Mouse (Mus musculus) myocyte (in vitro differentiated cells): ENCODE results near the gene Focad.

Experiments
- CEBPB ChIP-seq: IDR thresholded peaks from 2 replicates; pipeline ENCODE4 v1.6.1; 2011; ENCODE audit warnings: mild to moderate bottlenecking, moderate library complexity; ENCODE audit not compliant: poor library complexity, insufficient read depth, severe bottlenecking
- E2F4 ChIP-seq: IDR thresholded peaks from one replicate; pipeline ENCODE4 v1.6.1; 2011; ENCODE audit warnings: mild to moderate bottlenecking, control low read depth, moderate library complexity; ENCODE audit not compliant: insufficient read depth
- MAX ChIP-seq: IDR thresholded peaks from one replicate; pipeline ENCODE4 v1.6.1; 2011; ENCODE audit warnings: low read depth, mild to moderate bottlenecking, control low read depth
- MYOD1 ChIP-seq, 3 experiments: IDR thresholded peaks; one replicate each; pipeline ENCODE4 v1.6.1; 2011; ENCODE audit warnings: control low read depth in 2 of 3, low read depth in 2 of 3, mild to moderate bottlenecking in 2 of 3, moderate library complexity in 1 of 3; ENCODE audit not compliant: insufficient read length in 2 of 3, control insufficient read depth in 1 of 3
- MYOG ChIP-seq, 3 experiments: IDR thresholded peaks; one replicate each; pipeline ENCODE4 v1.6.1; 2011; ENCODE audit warnings: control low read depth in 2 of 3, low read depth in 2 of 3, mild to moderate bottlenecking in 2 of 3; ENCODE audit not compliant: insufficient read length in 2 of 3, control insufficient read depth in 1 of 3, insufficient read depth in 1 of 3
- POLR2A ChIP-seq: IDR thresholded peaks from one replicate; pipeline ENCODE4 v1.6.1; 2011; ENCODE audit warnings: low read depth, mild to moderate bottlenecking, control low read depth, moderate library complexity; ENCODE audit not compliant: insufficient read length
- POLR2AphosphoS2 ChIP-seq: IDR thresholded peaks from one replicate; pipeline ENCODE4 v1.6.1; 2011; ENCODE audit warnings: low read depth, control low read depth; ENCODE audit not compliant: insufficient read length
- REST ChIP-seq: IDR thresholded peaks from one replicate; pipeline ENCODE4 v1.6.1; 2011; ENCODE audit warnings: mild to moderate bottlenecking, control low read depth, moderate library complexity; ENCODE audit not compliant: insufficient read depth, insufficient read length
- SRF ChIP-seq: IDR thresholded peaks from one replicate; pipeline ENCODE4 v1.6.1; 2011; ENCODE audit warnings: low read depth; ENCODE audit not compliant: control insufficient read depth, insufficient read length
- TCF12 ChIP-seq: IDR thresholded peaks from one replicate; pipeline ENCODE4 v1.6.1; 2011; ENCODE audit warnings: mild to moderate bottlenecking, control low read depth; ENCODE audit not compliant: poor library complexity, insufficient read depth, severe bottlenecking
- USF1 ChIP-seq: IDR thresholded peaks from one replicate; pipeline ENCODE4 v1.6.1; 2011; ENCODE audit warnings: low read depth, mild to moderate bottlenecking, control low read depth, moderate library complexity

GRCm38 (mm10) chr4:88199186-88199585, 104.8 kb downstream of the Focad start:
- TF ChIP-seq POLR2AphosphoS2 = no peak
- TF ChIP-seq TCF12 = no peak
- no peak for TF ChIP-seq USF1
- no peak for TF ChIP-seq POLR2A
- no peak for TF ChIP-seq E2F4
- TF ChIP-seq CEBPB = no peak
- no peak for TF ChIP-seq MAX
- TF ChIP-seq SRF = no peak
- TF ChIP-seq MYOD1 (IDR thresholded peaks at IDR 0.05; ENCODE audit: control insufficient read depth in 1 of 3, insufficient read length in 2 of 3, low read depth in 2 of 3) = no peak
- no peak for TF ChIP-seq MYOG (IDR thresholded peaks at IDR 0.05; ENCODE audit: control insufficient read depth in 1 of 3, insufficient read depth in 1 of 3, insufficient read length in 2 of 3, low read depth in 2 of 3)
- no peak for TF ChIP-seq REST
